Mouse (Mus musculus) forebrain, embryonic 14.5 days (tissue): Measurements from ENCODE around the gene Cnga4. TPM values are rescaled to one million over a fixed set of nuclear protein-coding genes. Genes with fewer than 3 reads are reported as not detected.

Experiments
- polyA plus RNA-seq: library from polyadenylated mRNA; unstranded; fragments of >200 nt; fragmentation: Nextera tagmentation; extraction: Ambion mirVana; gene quantifications from 2 replicates; pipeline ENCODE4 v1.2.1, GENCODE M21; 2014

Cnga4 gene
- polyA plus RNA-seq, 1 experiment from 2014 or later, result not detected

Other genes with a start within 250 kb of the Cnga4 start
- gene Olfr684, start 240.9 kb upstream of the Cnga4 start, polyA plus RNA-seq, result not detected in 2 replicates
- gene Olfr685, start 218.6 kb upstream of the Cnga4 start, polyA plus RNA-seq, result not detected in 2 replicates
- gene Olfr686, start 197.1 kb upstream of the Cnga4 start, polyA plus RNA-seq, result not detected in 2 replicates
- gene Olfr688, start 116.5 kb upstream of the Cnga4 start, polyA plus RNA-seq, result not detected in 2 replicates
- not detected in 2 replicates for gene Olfr689, start 93.4 kb upstream of the Cnga4 start, polyA plus RNA-seq
- not detected in 2 replicates for gene Olfr690, start 70.5 kb upstream of the Cnga4 start, polyA plus RNA-seq
- not detected in 2 replicates for gene Olfr691, start 62.3 kb upstream of the Cnga4 start, polyA plus RNA-seq
- gene Olfr692, start 36.3 kb upstream of the Cnga4 start, polyA plus RNA-seq, result not detected in 2 replicates
- gene Gm5901, start 29.5 kb upstream of the Cnga4 start, polyA plus RNA-seq, result not detected in 2 replicates
- 30.4 and 39.8 TPM in 2 replicates for gene Fam160a2, start 4.5 kb upstream of the Cnga4 start, polyA plus RNA-seq
- 1.1 and 1.6 TPM in 2 replicates for gene Cckbr, start 21.2 kb downstream of the Cnga4 start, polyA plus RNA-seq
- 28.6 and 31.3 TPM in 2 replicates for gene Cavin3, start 77.7 kb downstream of the Cnga4 start, polyA plus RNA-seq
- gene Smpd1, start 149.8 kb downstream of the Cnga4 start, polyA plus RNA-seq, result 79.9 and 88.5 TPM in 2 replicates
- 188 and 228 TPM in 2 replicates for gene Apbb1, start 177.1 kb downstream of the Cnga4 start, polyA plus RNA-seq
- gene Hpx, start 195.6 kb downstream of the Cnga4 start, polyA plus RNA-seq, result not detected in 2 replicates
- 41.0 and 52.4 TPM in 2 replicates for gene Trim3, start 229.0 kb downstream of the Cnga4 start, polyA plus RNA-seq
- 137 and 144 TPM in 2 replicates for gene Timm10b, start 235.5 kb downstream of the Cnga4 start, polyA plus RNA-seq
- gene Arfip2, start 235.8 kb downstream of the Cnga4 start, polyA plus RNA-seq, result 92.9 and 97.6 TPM in 2 replicates
- 17.4 and 25.0 TPM in 2 replicates for gene Gm45799, start 236.0 kb downstream of the Cnga4 start, polyA plus RNA-seq
- gene Dnhd1, start 246.3 kb downstream of the Cnga4 start, polyA plus RNA-seq, result 0.96 and 1.1 TPM in 2 replicates